In genomic region chr7:143049841-143050816, GRCm38 (mm10) we compare ENCODE assay signal across 12 mouse cellular contexts. TPM values are rescaled to one million over a fixed set of nuclear protein-coding genes. Genes with fewer than 3 reads are reported as not detected.
DNase-seq lines count a peak whose midpoint lies in the region; ATAC-seq and TF ChIP-seq lines count a peak whose summit lies in the region.
"Had no signal": no experiment of that assay in that cellular context is flagged by ENCODE, and none has a peak within 500 bp of the region (broad histone marks: within the 10 kb centered on the region; RNA-seq: fewer than 3 reads in every experiment).

No protein-coding gene starts in this region.

- no peak for TF ChIP-seq CTCF in cerebellum, adult 2 months (IDR thresholded peaks at IDR 0.05; ENCODE audit: borderline replicate concordance, insufficient read depth, low read depth, low read length)

- no peak overlapping the region for H3K27ac ChIP-seq in cerebellum, adult 2 months (ENCODE audit: insufficient read depth, low read length)
- H3K27ac ChIP-seq in heart, embryonic 12.5 days (ENCODE audit: poor library complexity, severe bottlenecking) = peak overlapping the region; percentile 52
- H3K27ac ChIP-seq: limb, embryonic 13.5 days; stomach, embryonic 15.5 days had no signal

- H3K36me3 ChIP-seq in heart, embryonic 12.5 days = no peaks in the 10 kb centered on the region
- no peaks in the 10 kb centered on the region for H3K36me3 ChIP-seq in splenic B cell, adult 2 months (ENCODE audit: control insufficient read depth, insufficient read depth, low read length, poor library complexity, severe bottlenecking)
- H3K36me3 ChIP-seq: stomach, embryonic 15.5 days had no signal

- DNase-seq in cerebellum, adult 2 months = peak; percentile 18 to 47
- no peak for DNase-seq in cerebellum, postnatal 4 days (ENCODE audit: low spot score in 2 of 2)
- DNase-seq in ovary, adult 18-20 months (ENCODE audit: low spot score) = peak; percentile 73
- no peak for DNase-seq in ovary, postnatal 14 days (ENCODE audit: low spot score)
- peak; percentile 47 for DNase-seq in splenic B cell, adult 2 months (ENCODE audit: low read depth, low spot score)
- DNase-seq in layer of hippocampus, adult 9-10 months (ENCODE audit: low spot score) = no peak
- no peak for DNase-seq in ovary, postnatal 10 days (ENCODE audit: low spot score)

- H3K4me3 ChIP-seq in cerebellum, adult 2 months (replicated peaks; ENCODE audit: insufficient read depth, low read depth, low read length) = no peak overlapping the region
- H3K4me3 ChIP-seq in heart, embryonic 12.5 days = no peak overlapping the region
- H3K4me3 ChIP-seq: limb, embryonic 13.5 days; stomach, embryonic 15.5 days had no signal

- H3K9ac ChIP-seq in heart, embryonic 12.5 days = no peak overlapping the region
- H3K9ac ChIP-seq: limb, embryonic 13.5 days; stomach, embryonic 15.5 days had no signal

- WGBS in cerebellum, adult 2 months = 83% methylated on average over 3 of the region's 3 CpGs
- 87% methylated on average over 3 of the region's 3 CpGs for WGBS in heart, embryonic 12.5 days

- peaks cover 5% of the 10 kb centered on the region for H3K4me1 ChIP-seq in cerebellum, adult 2 months (ENCODE audit: control insufficient read depth, insufficient read depth, low read length)
- H3K4me1 ChIP-seq in heart, embryonic 12.5 days (replicated peaks) = peaks cover 38% of the 10 kb centered on the region

- H3K4me2 ChIP-seq in heart, embryonic 12.5 days = no peak overlapping the region
- H3K4me2 ChIP-seq: limb, embryonic 13.5 days; stomach, embryonic 15.5 days had no signal

- TF ChIP-seq POLR2A in cerebellum, adult 2 months (IDR thresholded peaks at IDR 0.05; ENCODE audit: borderline replicate concordance, insufficient read depth, low read length) = no peak

- H3K27me3 ChIP-seq in cerebellum, adult 2 months (ENCODE audit: control insufficient read depth, insufficient read depth, low read length) = no peaks in the 10 kb centered on the region
- no peaks in the 10 kb centered on the region for H3K27me3 ChIP-seq in heart, embryonic 12.5 days (replicated peaks)
- H3K27me3 ChIP-seq in splenic B cell, adult 2 months (ENCODE audit: control insufficient read depth, insufficient read depth, low read length, poor library complexity, severe bottlenecking) = no peaks in the 10 kb centered on the region
- H3K27me3 ChIP-seq: limb, embryonic 13.5 days; stomach, embryonic 15.5 days had no signal

- ATAC-seq in heart, embryonic 12.5 days (ENCODE audit: insufficient number of reproducible peaks, low FRiP score) = no peak
- ATAC-seq: CD4-positive, CD25-positive, alpha-beta regulatory T cell, adult 4 months; forebrain, embryonic 16.5 days had no signal

- H3K9me3 ChIP-seq in heart, embryonic 12.5 days (replicated peaks) = no peaks in the 10 kb centered on the region
- H3K9me3 ChIP-seq: limb, embryonic 13.5 days; stomach, embryonic 15.5 days had no signal

RNA-seq across cellular contexts. Expression of gene Cd81, which starts 2.4 kb away (rescaled TPM):
- 841 and 916 TPM in 2 replicates for polyA plus RNA-seq in cerebellum, adult 2 months (2012; rRNA removed)
- polyA plus RNA-seq in heart, embryonic 12.5 days (2016; fragmentation: Nextera tagmentation; extraction: Ambion mirVana) = 701 and 712 TPM in 2 replicates

RNA-seq across cellular contexts. Expression of gene Tssc4, which starts 18.9 kb away (rescaled TPM):
- 101 and 106 TPM in 2 replicates for polyA plus RNA-seq in cerebellum, adult 2 months (2012; rRNA removed)
- 57.1 and 61.7 TPM in 2 replicates for polyA plus RNA-seq in heart, embryonic 12.5 days (2016; fragmentation: Nextera tagmentation; extraction: Ambion mirVana)

RNA-seq across cellular contexts. Expression of gene Trpm5, which starts 44.3 kb away (rescaled TPM):
- 0.10 and 0.13 TPM in 2 replicates for polyA plus RNA-seq in cerebellum, adult 2 months (2012; rRNA removed)
- polyA plus RNA-seq in heart, embryonic 12.5 days (2016; fragmentation: Nextera tagmentation; extraction: Ambion mirVana) = 3.8 and 4.3 TPM in 2 replicates
- polyA plus RNA-seq: CD4-positive, CD25-positive, alpha-beta regulatory T cell, adult 4 months had no signal

RNA-seq across cellular contexts. Expression of gene Tspan32, which starts 45.3 kb away (rescaled TPM):
- polyA plus RNA-seq in cerebellum, adult 2 months (2012; rRNA removed) = 0.25 and 0.32 TPM in 2 replicates
- 7.0 and 7.7 TPM in 2 replicates for polyA plus RNA-seq in heart, embryonic 12.5 days (2016; fragmentation: Nextera tagmentation; extraction: Ambion mirVana)

RNA-seq across cellular contexts. Expression of gene Kcnq1, which starts 56.0 kb away (rescaled TPM):
- polyA plus RNA-seq in cerebellum, adult 2 months (2012; rRNA removed) = 0.54 and 1.6 TPM in 2 replicates
- polyA plus RNA-seq in heart, embryonic 12.5 days (2016; fragmentation: Nextera tagmentation; extraction: Ambion mirVana) = 12.9 and 15.8 TPM in 2 replicates
- polyA plus RNA-seq: CD4-positive, CD25-positive, alpha-beta regulatory T cell, adult 4 months had no signal

Comparison
In these comparisons a context has a peak if more than half of its experiments do, and no peak if none do; other contexts are left out.
1. DNase-seq: peak in cerebellum, adult 2 months (2 of 2), ovary, adult 18-20 months (single experiment) and splenic B cell, adult 2 months (single experiment); none in cerebellum, postnatal 4 days (0 of 2), ovary, postnatal 14 days (single experiment), layer of hippocampus, adult 9-10 months (single experiment) and ovary, postnatal 10 days (single experiment).